Mouse (Mus musculus) forebrain, embryonic 11.5 days (tissue): ENCODE results near the gene Phldb1. TPM values are rescaled to one million over a fixed set of nuclear protein-coding genes. Genes with fewer than 3 reads are reported as not detected.

ENCODE experiments used
- ATAC-seq: fragments of 200-750 bp; cut with Nextera tagmentation; replicated peaks from 2 replicates; pipeline ENCODE4 v1.8.0; 2017; ENCODE audit warnings: moderate TSS enrichment; ENCODE audit not compliant: low FRiP score
- DNase-seq: peaks from one replicate; pipeline ENCODE4 v3.0.0-alpha.2; 2017; ENCODE audit warnings: low spot score
- H3K27ac ChIP-seq: fragments of 300-500 bp; sonication (generic); 2 replicates; pipeline ENCODE4 v1.5.1; 2014; ENCODE audit warnings: low read depth, low read length
- H3K27me3 ChIP-seq: fragments of 300-500 bp; sonication (generic); 2 replicates; pipeline ENCODE4 v1.6.1; 2014; ENCODE audit warnings: mild to moderate bottlenecking, low read length, mixed read lengths; ENCODE audit not compliant: control insufficient read depth, insufficient read depth
- H3K36me3 ChIP-seq: fragments of 300-500 bp; sonication (generic); 2 replicates; pipeline ENCODE4 v1.6.1; 2014; ENCODE audit warnings: mild to moderate bottlenecking, low read length, moderate library complexity, mixed read lengths; ENCODE audit not compliant: control insufficient read depth, insufficient read depth
- H3K4me1 ChIP-seq: fragments of 300-500 bp; sonication (generic); replicated peaks from 2 replicates; pipeline ENCODE4 v1.6.1; 2014; ENCODE audit warnings: low read length, mixed read lengths; ENCODE audit not compliant: control insufficient read depth, insufficient read depth
- H3K4me2 ChIP-seq: fragments of 300-500 bp; sonication (generic); 2 replicates; pipeline ENCODE4 v1.6.1; 2014; ENCODE audit warnings: low read depth, mild to moderate bottlenecking, low read length, moderate library complexity, mixed read lengths; ENCODE audit not compliant: severe bottlenecking
- H3K4me3 ChIP-seq: fragments of 300-500 bp; sonication (generic); 2 replicates; pipeline ENCODE4 v1.5.1; 2014; ENCODE audit warnings: low read depth, low read length
- H3K9ac ChIP-seq: fragments of 300-500 bp; sonication (generic); 2 replicates; pipeline ENCODE4 v1.6.1; 2014; ENCODE audit warnings: low read length
- H3K9me3 ChIP-seq: fragments of 300-500 bp; sonication (generic); 2 replicates; pipeline ENCODE4 v1.6.1; 2016; ENCODE audit warnings: low read length, mixed read lengths; ENCODE audit not compliant: control insufficient read depth
- WGBS: fragments of 180-500 bp; shearing (Covaris S2); extraction: QIAGEN DNeasy Blood & Tissue Kit; methylation state at CpG from one replicate; pipeline ENCODE4 v1.1.7; 2014; 5-methylcytosine and 5-hydroxymethylcytosine counted together
- polyA plus RNA-seq: library from polyadenylated mRNA; unstranded; fragments of >200 nt; fragmentation: Nextera tagmentation; extraction: Ambion mirVana; gene quantifications from 2 replicates; pipeline ENCODE4 v1.2.1, GENCODE M21; 2014

Phldb1 gene
- polyA plus RNA-seq, 1 experiment from 2014 or later = 46.0 TPM

DNA sequence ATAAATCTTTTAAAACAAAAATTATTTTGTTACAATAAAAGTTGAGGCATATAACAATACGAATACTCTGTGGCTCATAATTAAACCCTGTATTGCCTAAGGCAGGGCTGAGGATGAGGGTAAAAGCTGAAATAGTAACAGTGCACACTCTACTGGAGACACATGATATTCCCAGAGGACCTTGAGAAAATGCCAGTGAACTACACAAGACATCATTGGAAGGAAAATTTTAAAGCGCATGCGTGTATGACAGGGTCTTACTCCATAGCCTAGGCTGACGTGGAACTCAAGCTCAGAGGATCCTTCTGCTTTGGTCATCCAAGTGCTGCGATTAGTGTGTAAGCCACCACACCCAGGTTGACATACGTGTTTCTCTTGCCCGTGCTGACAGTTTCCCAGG, 13.5 kb upstream of the Phldb1 start:
- H3K9me3 ChIP-seq = no peaks in the 10 kb centered on the region
- 95% methylated on average over 7 of the region's 7 CpGs for WGBS
- no peak overlapping the region for H3K4me3 ChIP-seq
- no peak overlapping the region for H3K27ac ChIP-seq
- no peaks in the 10 kb centered on the region for H3K4me1 ChIP-seq
- H3K4me2 ChIP-seq = no peak overlapping the region
- H3K36me3 ChIP-seq = peaks cover 13% of the 10 kb centered on the region; the same call in 1 of the 2 replicates
- no peak overlapping the region for H3K9ac ChIP-seq
- no peaks in the 10 kb centered on the region for H3K27me3 ChIP-seq
- ATAC-seq = no peak
- DNase-seq = no peak

DNA sequence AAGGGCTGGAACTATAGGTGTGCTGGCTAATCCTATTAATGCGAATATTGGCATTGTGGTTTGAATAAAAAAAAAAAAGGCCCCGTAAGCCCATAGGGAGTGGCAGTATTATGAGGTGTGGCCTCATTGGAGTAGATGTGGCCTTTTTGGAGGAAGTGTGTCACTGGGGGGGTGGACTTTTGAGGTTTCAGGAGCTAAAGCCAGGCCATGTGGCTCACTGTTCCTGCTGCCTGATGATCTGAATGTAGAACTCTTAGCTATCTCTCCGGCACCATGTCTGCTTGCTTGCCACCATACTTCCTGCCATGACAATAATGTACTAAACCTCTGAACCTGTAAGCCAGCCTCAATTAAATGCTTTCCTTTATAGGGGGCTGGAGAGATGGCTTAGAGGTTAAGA, 12.3 kb upstream of the Phldb1 start:
- H3K36me3 ChIP-seq = peaks cover 13% of the 10 kb centered on the region; the same call in 1 of the 2 replicates
- no peak overlapping the region for H3K4me3 ChIP-seq
- WGBS = 88% methylated on average over 3 of the region's 3 CpGs

DNA sequence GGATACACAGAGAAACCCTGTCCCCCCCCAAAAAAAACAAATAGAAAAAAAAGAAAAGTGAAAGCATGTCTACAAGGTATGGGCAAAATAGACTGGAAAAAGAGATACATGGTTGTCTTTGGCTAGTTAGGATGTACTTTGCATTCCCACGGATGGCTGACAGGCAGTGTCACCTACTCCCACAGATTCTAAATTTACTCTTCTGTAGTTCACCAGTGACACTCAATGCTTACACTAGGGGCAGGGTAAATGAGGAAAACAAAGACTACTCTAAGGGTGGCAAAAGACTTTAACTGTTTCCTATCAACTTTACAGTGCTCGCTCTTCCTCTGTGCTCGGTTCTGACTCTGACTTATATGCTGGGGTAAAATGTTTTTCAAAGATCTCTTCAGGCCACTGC, 11.7 kb upstream of the Phldb1 start:
- no peak overlapping the region for H3K27ac ChIP-seq
- WGBS = 96% methylated on average over 3 of the region's 3 CpGs
- H3K4me3 ChIP-seq = no peak overlapping the region
- H3K9ac ChIP-seq = no peak overlapping the region
- H3K36me3 ChIP-seq = peaks cover 13% of the 10 kb centered on the region; the same call in 1 of the 2 replicates
- H3K4me1 ChIP-seq = no peaks in the 10 kb centered on the region
- no peak overlapping the region for H3K4me2 ChIP-seq
- H3K27me3 ChIP-seq = no peaks in the 10 kb centered on the region
- H3K9me3 ChIP-seq = no peaks in the 10 kb centered on the region
- ATAC-seq (no peak), DNase-seq (no peak)

More for the DNA sequence above, 12.3 kb upstream of the Phldb1 start:
- DNase-seq (no peak), ATAC-seq (no peak)
- Histone ChIP-seq H3K9me3 (no peaks in the 10 kb centered on the region), H3K4me2 (no peak overlapping the region), H3K27me3 (no peaks in the 10 kb centered on the region), H3K27ac (no peak overlapping the region), H3K4me1 (no peaks in the 10 kb centered on the region), H3K9ac (no peak overlapping the region)

DNA sequence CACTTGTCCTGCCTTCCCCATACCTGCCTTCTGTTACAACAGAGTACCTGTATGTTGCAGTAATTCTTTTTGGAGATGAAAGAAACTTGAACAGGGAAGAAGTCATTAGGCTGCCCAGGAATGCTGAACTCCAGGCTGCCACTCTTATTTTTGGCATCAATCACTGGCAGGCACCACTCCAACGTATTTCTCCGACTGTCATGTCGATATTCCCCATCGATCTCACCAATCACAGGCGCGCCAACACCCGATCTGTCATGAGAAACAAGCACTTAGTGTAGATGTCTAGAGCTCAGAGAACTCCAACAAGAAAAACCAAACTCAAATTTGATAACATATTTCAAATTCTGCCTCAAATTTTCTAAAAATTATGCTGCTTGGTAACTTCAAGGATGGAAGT, 10.4 kb upstream of the Phldb1 start:
- peaks cover 10% of the 10 kb centered on the region; the same call in 1 of the 2 replicates for H3K36me3 ChIP-seq
- no peak overlapping the region for H3K27ac ChIP-seq
- no peaks in the 10 kb centered on the region for H3K4me1 ChIP-seq
- ATAC-seq (no peak), DNase-seq (no peak)
- no peak overlapping the region for H3K4me2 ChIP-seq
- WGBS = 94% methylated on average over 7 of the region's 7 CpGs
- no peaks in the 10 kb centered on the region for H3K27me3 ChIP-seq
- no peak overlapping the region for H3K4me3 ChIP-seq
- no peaks in the 10 kb centered on the region for H3K9me3 ChIP-seq
- no peak overlapping the region for H3K9ac ChIP-seq

DNA sequence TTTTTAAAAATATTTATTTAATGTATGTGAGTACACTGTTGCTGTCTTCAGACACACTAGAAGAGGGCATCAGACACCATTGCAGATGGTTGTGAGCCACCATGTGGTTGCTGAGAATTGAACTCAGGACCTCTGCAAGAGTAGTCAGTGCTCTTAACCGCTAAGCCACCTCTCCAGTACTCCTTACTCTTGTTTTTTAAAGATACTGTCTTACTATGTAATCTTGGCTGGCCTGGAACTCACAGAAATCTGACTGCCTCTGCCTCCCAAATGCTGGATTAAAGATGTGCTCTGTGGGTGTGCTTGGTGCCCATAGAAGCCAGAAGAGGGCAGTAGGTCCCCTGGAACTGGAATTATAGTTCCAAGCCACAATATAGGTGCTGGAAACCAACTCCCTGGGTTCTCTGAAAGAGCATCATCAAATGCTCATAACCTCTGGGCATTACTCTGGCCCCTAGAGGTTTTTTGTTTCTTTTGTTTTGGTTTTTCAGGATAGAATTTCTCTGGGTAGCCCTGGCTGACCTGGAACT, 5.7 kb upstream of the Phldb1 start:
- Histone ChIP-seq H3K27ac (no peak overlapping the region), H3K4me2 (no peak overlapping the region), H3K36me3 (peaks cover 3% of the 10 kb centered on the region; the same call in 1 of the 2 replicates), H3K9ac (no peak overlapping the region), H3K9me3 (no peaks in the 10 kb centered on the region), H3K27me3 (no peaks in the 10 kb centered on the region), H3K4me1 (no peaks in the 10 kb centered on the region), H3K4me3 (no peak overlapping the region)
- DNase-seq (no peak), ATAC-seq (no peak)
- whole genome bisulfite sequencing = 78% methylated on average over 1 of the region's 1 CpGs

DNA sequence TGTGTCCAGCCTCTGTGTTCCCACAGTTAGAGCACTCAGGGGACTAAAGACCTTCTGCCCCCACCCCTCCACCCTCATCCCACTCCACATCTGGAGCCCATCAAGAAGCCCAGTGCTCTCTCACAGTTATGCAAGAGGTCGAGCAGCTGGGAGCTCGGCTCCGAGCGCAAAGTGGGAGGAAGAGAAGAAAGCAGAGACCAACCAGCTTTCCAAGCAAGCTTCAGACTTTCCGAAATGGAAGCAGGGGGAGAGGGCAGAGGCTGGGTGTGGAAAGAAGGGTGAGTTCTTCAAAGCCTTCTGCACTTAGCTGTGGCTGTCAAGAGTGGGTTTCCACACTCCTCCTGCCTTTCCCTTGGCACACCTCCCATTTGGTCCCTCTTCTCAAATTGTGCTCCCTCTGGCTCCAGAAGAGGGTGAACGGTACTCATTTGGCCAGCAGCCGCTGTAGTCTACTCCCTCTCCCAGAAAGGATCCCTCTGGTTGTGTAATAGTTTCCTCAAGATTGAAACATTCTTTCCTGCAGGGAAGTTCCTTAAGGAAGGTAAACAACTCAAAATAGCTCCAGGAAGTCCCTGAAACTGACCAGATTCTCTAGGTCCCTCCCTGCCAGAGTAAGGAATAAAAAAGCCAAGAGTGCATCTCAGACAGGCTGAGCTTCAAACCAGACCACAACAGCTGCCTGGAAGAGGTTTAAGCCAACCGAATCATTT, 2.4 kb upstream of the Phldb1 start:
- no peak overlapping the region for H3K4me3 ChIP-seq
- peaks cover 10% of the 10 kb centered on the region for H3K4me1 ChIP-seq
- peaks cover 3% of the 10 kb centered on the region; the same call in 1 of the 2 replicates for H3K27me3 ChIP-seq
- 76% methylated on average over 8 of the region's 8 CpGs for WGBS
- no peak overlapping the region for H3K4me2 ChIP-seq
- H3K27ac ChIP-seq = no peak overlapping the region
- H3K9ac ChIP-seq = no peak overlapping the region
- DNase-seq = no peak
- H3K9me3 ChIP-seq = no peaks in the 10 kb centered on the region
- no peaks in the 10 kb centered on the region for H3K36me3 ChIP-seq
- ATAC-seq = no peak

DNA sequence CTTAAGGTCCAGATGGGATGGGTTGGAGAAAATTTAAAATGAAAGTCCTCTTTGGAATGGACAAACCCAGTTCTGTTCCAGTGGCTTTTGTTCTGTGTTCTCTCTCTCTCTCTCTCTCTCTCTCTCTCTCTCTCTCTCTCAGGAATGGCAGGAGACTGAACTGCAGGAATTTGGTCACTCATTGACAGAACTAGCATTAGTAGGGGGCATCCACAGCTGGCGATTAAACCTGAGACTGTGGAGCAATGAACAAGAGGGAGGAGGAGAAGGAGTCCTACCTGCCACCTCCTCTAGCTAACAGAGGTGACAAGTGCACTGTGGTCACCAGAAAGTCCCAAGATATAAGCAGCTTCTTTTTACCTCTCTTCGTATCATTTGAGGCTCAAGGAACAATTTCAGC, 1.3 kb upstream of the Phldb1 start:
- 69% methylated on average over 2 of the region's 2 CpGs for WGBS
- DNase-seq (no peak), ATAC-seq (no peak)
- Histone ChIP-seq H3K9ac (no peak overlapping the region), H3K4me1 (peaks cover 10% of the 10 kb centered on the region), H3K4me2 (no peak overlapping the region), H3K4me3 (no peak overlapping the region), H3K27me3 (peaks cover 3% of the 10 kb centered on the region; the same call in 1 of the 2 replicates), H3K27ac (no peak overlapping the region), H3K36me3 (no peaks in the 10 kb centered on the region), H3K9me3 (no peaks in the 10 kb centered on the region)

DNA sequence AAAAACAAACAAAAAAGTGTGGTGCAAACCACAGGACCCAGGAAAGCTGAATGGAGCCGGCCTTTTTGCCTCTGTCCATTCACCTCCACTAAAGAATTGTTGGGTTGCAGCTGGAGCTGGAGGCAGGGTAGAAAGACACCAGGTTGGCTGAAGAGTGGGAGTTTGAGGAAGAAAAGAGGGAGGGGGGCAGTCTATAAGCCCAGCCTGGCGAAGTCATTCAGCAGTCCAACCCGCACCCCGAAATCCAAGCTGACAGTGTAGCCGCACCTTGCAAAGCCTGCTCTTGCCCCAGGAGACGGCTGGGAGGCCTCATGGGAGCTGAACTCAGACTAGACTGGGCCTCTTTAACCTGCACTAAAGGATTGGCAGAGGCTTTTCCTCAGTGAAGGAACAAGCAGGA, 888 bp upstream of the Phldb1 start:
- Histone ChIP-seq H3K27me3 (peaks cover 3% of the 10 kb centered on the region; the same call in 1 of the 2 replicates), H3K4me3 (no peak overlapping the region), H3K9me3 (no peaks in the 10 kb centered on the region), H3K9ac (no peak overlapping the region), H3K36me3 (no peaks in the 10 kb centered on the region), H3K4me1 (peaks cover 10% of the 10 kb centered on the region), H3K27ac (no peak overlapping the region), H3K4me2 (no peak overlapping the region)
- DNase-seq (no peak), ATAC-seq (no peak)
- 79% methylated on average over 6 of the region's 6 CpGs for WGBS
